Mouse (Mus musculus) liver, embryonic 11.5 days (tissue): ENCODE data around the gene Zxdc. TPM values are rescaled to one million over a fixed set of nuclear protein-coding genes. Genes with fewer than 3 reads are reported as not detected.
A peak's percentile ranks its signal among the peaks of the same experiment; 100 is the strongest.

Source experiments
- ATAC-seq: fragments of 200-750 bp; cut with Nextera tagmentation; replicated peaks from 2 replicates; pipeline ENCODE4 v1.8.0; 2017; ENCODE audit warnings: moderate number of reproducible peaks, mild to moderate bottlenecking, moderate TSS enrichment, moderate library complexity; ENCODE audit not compliant: low FRiP score
- DNase-seq: peaks from one replicate; pipeline ENCODE4 v3.0.0-alpha.2; 2017; ENCODE audit warnings: low spot score
- H3K27ac ChIP-seq: fragments of 300-500 bp; sonication (generic); 2 replicates; pipeline ENCODE4 v1.5.1; 2014; ENCODE audit warnings: mild to moderate bottlenecking, low read depth, low read length, control low read depth
- H3K27me3 ChIP-seq: fragments of 300-500 bp; sonication (generic); replicated peaks from 2 replicates; pipeline ENCODE4 v1.6.1; 2014; ENCODE audit warnings: low read length, mixed read lengths; ENCODE audit not compliant: control insufficient read depth, insufficient read depth
- H3K36me3 ChIP-seq: fragments of 300-500 bp; sonication (generic); 2 replicates; pipeline ENCODE4 v1.6.1; 2014; ENCODE audit warnings: mild to moderate bottlenecking, low read length, moderate library complexity, mixed read lengths; ENCODE audit not compliant: control insufficient read depth, insufficient read depth
- H3K4me1 ChIP-seq: fragments of 300-500 bp; sonication (generic); replicated peaks from 2 replicates; pipeline ENCODE4 v1.6.1; 2014; ENCODE audit warnings: low read length, mixed read lengths; ENCODE audit not compliant: control insufficient read depth, insufficient read depth
- H3K4me2 ChIP-seq: fragments of 300-500 bp; sonication (generic); 2 replicates; pipeline ENCODE4 v1.6.1; 2014; ENCODE audit warnings: mild to moderate bottlenecking, control low read depth, moderate library complexity
- H3K4me3 ChIP-seq: fragments of 300-500 bp; sonication (generic); 2 replicates; pipeline ENCODE4 v1.5.1; 2014; ENCODE audit warnings: low read depth, low read length, control low read depth
- H3K9ac ChIP-seq: fragments of 300-500 bp; sonication (generic); 2 replicates; pipeline ENCODE4 v1.6.1; 2014; ENCODE audit warnings: low read depth, low read length, control low read depth
- H3K9me3 ChIP-seq: fragments of 300-500 bp; sonication (generic); 2 replicates; pipeline ENCODE4 v1.6.1; 2016; ENCODE audit warnings: low read length, inconsistent platforms, mixed read lengths; ENCODE audit not compliant: control insufficient read depth
- WGBS: fragments of 180-500 bp; shearing (Covaris S2); extraction: QIAGEN DNeasy Blood & Tissue Kit; methylation state at CpG from one replicate; pipeline ENCODE4 v1.1.7; 2014; 5-methylcytosine and 5-hydroxymethylcytosine counted together
- polyA plus RNA-seq: library from polyadenylated mRNA; unstranded; fragments of >200 nt; fragmentation: Nextera tagmentation; extraction: Ambion mirVana; gene quantifications from 2 replicates; pipeline ENCODE4 v1.2.1, GENCODE M21; 2014

Zxdc gene
- polyA plus RNA-seq, result 6.6 and 6.9 TPM in 2 replicates

- WGBS, result 7% methylated on average over 39 of the region's 41 CpGs
- Histone ChIP-seq H3K9me3 (no peaks in the 10 kb centered on the region), H3K27ac (0 out of 2 replicates have a peak within 1 kb of the TSS, but pooled peaks have one; percentile 45), H3K36me3 (peaks cover 12% of the 10 kb centered on the region), H3K27me3 (no peaks in the 10 kb centered on the region), H3K4me2 (peak within 1 kb of the TSS; percentile 98), H3K9ac (peak within 1 kb of the TSS; percentile 76), H3K4me3 (peak within 1 kb of the TSS; percentile 95), H3K4me1 (peaks cover 19% of the 10 kb centered on the region)
- ATAC-seq, result peak; percentile 97
- DNase-seq, result peak; percentile 96
Measured at GRCm38 (mm10) chr6:90368976-90369724, at the start of gene Zxdc. TSS of gene Zxdc (plus strand) at chr6:90369492.

- Histone ChIP-seq H3K27me3 (peaks cover 4% of the 10 kb centered on the region; the same call in 1 of the 2 replicates), H3K4me3 (no peak overlapping the region), H3K36me3 (no peaks in the 10 kb centered on the region), H3K9ac (no peak overlapping the region), H3K4me2 (no peak overlapping the region), H3K9me3 (no peaks in the 10 kb centered on the region), H3K4me1 (no peaks in the 10 kb centered on the region), H3K27ac (peak overlapping the region; percentile 67)
- no peak for DNase-seq
- ATAC-seq, result peak; percentile 55
- 69% methylated on average over 5 of the region's 5 CpGs for WGBS
Measured at GRCm38 (mm10) chr6:90320429-90320828, 48.9 kb upstream of the Zxdc start.

DNA sequence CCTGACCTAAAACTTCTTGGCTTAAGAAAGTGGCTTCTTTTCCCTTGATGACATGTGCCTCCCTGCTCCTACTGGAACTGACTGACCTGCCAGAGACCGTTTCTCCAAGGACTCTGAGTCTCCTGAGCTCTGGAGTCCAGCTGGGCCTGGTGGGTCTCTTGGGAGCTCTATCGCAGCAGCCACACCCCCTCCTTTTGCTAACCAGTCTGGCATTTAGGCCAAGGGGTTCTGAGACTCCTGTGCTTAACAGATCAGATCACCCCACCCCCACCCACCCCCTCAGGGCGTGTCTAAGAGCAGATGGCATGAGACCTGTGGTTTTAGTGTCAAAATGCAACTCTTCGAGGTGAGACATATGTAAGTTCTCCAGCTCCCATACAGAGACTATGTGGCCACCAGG is 47.5 kb upstream of the Zxdc start:
- Histone ChIP-seq H3K4me2 (no peak overlapping the region), H3K27me3 (peaks cover 4% of the 10 kb centered on the region; the same call in 1 of the 2 replicates), H3K4me3 (no peak overlapping the region), H3K9me3 (no peaks in the 10 kb centered on the region), H3K9ac (no peak overlapping the region), H3K36me3 (no peaks in the 10 kb centered on the region), H3K4me1 (no peaks in the 10 kb centered on the region), H3K27ac (no peak overlapping the region)
- ATAC-seq (no peak), DNase-seq (no peak)
- WGBS, result 44% methylated on average over 4 of the region's 4 CpGs

- peak; percentile 8; the same call in 1 of the 2 replicates for ATAC-seq
- DNase-seq, result no peak
- no peak overlapping the region for H3K9ac ChIP-seq
- H3K4me2 ChIP-seq, result peak overlapping the region; percentile 55
- H3K9me3 ChIP-seq, result no peaks in the 10 kb centered on the region
- no peaks in the 10 kb centered on the region for H3K36me3 ChIP-seq
- 72% methylated on average over 3 of the region's 3 CpGs for WGBS
- no peaks in the 10 kb centered on the region for H3K4me1 ChIP-seq
- H3K4me3 ChIP-seq, result peak overlapping the region; percentile 44; the same call in 1 of the 2 replicates
- peaks cover 4% of the 10 kb centered on the region; the same call in 1 of the 2 replicates for H3K27me3 ChIP-seq
- H3K27ac ChIP-seq, result no peak overlapping the region
Measured at GRCm38 (mm10) chr6:90324026-90324425, 45.3 kb upstream of the Zxdc start.

- Histone ChIP-seq H3K4me2 (peak overlapping the region; percentile 55), H3K9ac (no peak overlapping the region), H3K9me3 (no peaks in the 10 kb centered on the region), H3K36me3 (no peaks in the 10 kb centered on the region), H3K27me3 (peaks cover 4% of the 10 kb centered on the region; the same call in 1 of the 2 replicates), H3K4me1 (no peaks in the 10 kb centered on the region), H3K4me3 (peak overlapping the region; percentile 44), H3K27ac (no peak overlapping the region)
- ATAC-seq, result peak; percentile 44; the same call in 1 of the 2 replicates
- no peak for DNase-seq
- WGBS, result 53% methylated on average over 3 of the region's 3 CpGs
Measured at GRCm38 (mm10) chr6:90324463-90324862, 44.8 kb upstream of the Zxdc start.

GRCm38 (mm10) chr6:90324991-90325390 is 44.3 kb upstream of the Zxdc start, which contains the start of gene Chst13:
TSS of gene Chst13 (minus strand) at chr6:90325185.
- 9% methylated on average over 22 of the region's 22 CpGs for WGBS
- DNase-seq (no peak), ATAC-seq (peak; percentile 51)
- Histone ChIP-seq H3K9ac (no peak within 1 kb of the TSS), H3K4me3 (peak within 1 kb of the TSS; percentile 44), H3K9me3 (no peaks in the 10 kb centered on the region), H3K36me3 (no peaks in the 10 kb centered on the region), H3K27ac (no peak within 1 kb of the TSS), H3K4me2 (peak within 1 kb of the TSS; percentile 55), H3K4me1 (no peaks in the 10 kb centered on the region), H3K27me3 (peaks cover 4% of the 10 kb centered on the region; the same call in 1 of the 2 replicates)

- DNase-seq, result no peak
- ATAC-seq, result no peak
- peaks cover 4% of the 10 kb centered on the region; the same call in 1 of the 2 replicates for H3K27me3 ChIP-seq
- no peak overlapping the region for H3K4me3 ChIP-seq
- H3K36me3 ChIP-seq, result no peaks in the 10 kb centered on the region
- H3K27ac ChIP-seq, result no peak overlapping the region
- 21% methylated on average over 6 of the region's 6 CpGs for WGBS
- no peaks in the 10 kb centered on the region for H3K9me3 ChIP-seq
- no peak overlapping the region for H3K9ac ChIP-seq
- no peak overlapping the region for H3K4me2 ChIP-seq
- no peaks in the 10 kb centered on the region for H3K4me1 ChIP-seq
Measured at GRCm38 (mm10) chr6:90327670-90328069, 41.6 kb upstream of the Zxdc start.

GRCm38 (mm10) chr6:90329953-90330352 is 39.3 kb upstream of the Zxdc start:
- Histone ChIP-seq H3K4me1 (no peaks in the 10 kb centered on the region), H3K27me3 (peaks cover 2% of the 10 kb centered on the region; the same call in 1 of the 2 replicates), H3K4me3 (no peak overlapping the region), H3K9me3 (no peaks in the 10 kb centered on the region), H3K9ac (no peak overlapping the region), H3K36me3 (no peaks in the 10 kb centered on the region), H3K27ac (no peak overlapping the region), H3K4me2 (no peak overlapping the region)
- DNase-seq (no peak), ATAC-seq (no peak)
- WGBS, result 35% methylated on average over 1 of the region's 1 CpGs
